Mouse (Mus musculus) kidney, adult 2 months (tissue): Measurements from ENCODE around the gene Chrm2.

Experiments used
- CTCF ChIP-seq: fragments of 200-500 bp; conservative IDR thresholded peaks from 2 replicates; pipeline ENCODE4 v1.5.1; 2011; ENCODE audit warnings: low read depth, mild to moderate bottlenecking, control low read depth, low read length, moderate library complexity, mixed read lengths; ENCODE audit not compliant: insufficient read depth, insufficient read length
- POLR2A ChIP-seq: fragments of 200-500 bp; IDR thresholded peaks from one replicate; pipeline ENCODE4 v1.6.1; 2011; ENCODE audit warnings: low read depth, low read length, control low read depth

- no peak for TF ChIP-seq CTCF
- TF ChIP-seq POLR2A = no peak
Observed at GRCm38 (mm10) chr6:36405139-36405538, 17.3 kb downstream of the Chrm2 start.
